Mouse (Mus musculus) G1E-ER4 (cell line): Measurements from ENCODE around the gene Hivep3. TPM values are rescaled to one million over a fixed set of nuclear protein-coding genes. Genes with fewer than 3 reads are reported as not detected.

Experiments
- GATA1 ChIP-seq: IDR thresholded peaks from one replicate; pipeline ENCODE4 v1.8.0; 2012; ENCODE audit warnings: low read length, inconsistent platforms
- polyA plus RNA-seq: library from polyadenylated mRNA; stranded (reverse); fragments of >175 nt; gene quantifications from 2 replicates; pipeline ENCODE4 v1.2.3, GENCODE M21; 2012

Gene Hivep3
- polyA plus RNA-seq, 1 experiment, result not detected

GRCm38 (mm10) chr4:119828996-119829395 is 95.4 kb downstream of the Hivep3 start:
- TF ChIP-seq GATA1, result no peak

GRCm38 (mm10) chr4:119833333-119833732 is 99.7 kb downstream of the Hivep3 start:
- TF ChIP-seq GATA1, result no peak

- TF ChIP-seq GATA1, result no peak
Measured at GRCm38 (mm10) chr4:119833884-119834283, 100.3 kb downstream of the Hivep3 start.

- no peak for TF ChIP-seq GATA1
Measured at GRCm38 (mm10) chr4:119836181-119836580, 102.6 kb downstream of the Hivep3 start.

GRCm38 (mm10) chr4:119837505-119838065 is 104.0 kb downstream of the Hivep3 start:
- TF ChIP-seq GATA1, result no peak

- no peak for TF ChIP-seq GATA1
Measured at GRCm38 (mm10) chr4:119838308-119838707, 104.7 kb downstream of the Hivep3 start.

- TF ChIP-seq GATA1, result no peak
Measured at GRCm38 (mm10) chr4:119843294-119843693, 109.7 kb downstream of the Hivep3 start.

- no peak for TF ChIP-seq GATA1
Measured at GRCm38 (mm10) chr4:119844267-119844666, 110.7 kb downstream of the Hivep3 start.

- TF ChIP-seq GATA1, result no peak
Measured at GRCm38 (mm10) chr4:119845596-119846161, 112.1 kb downstream of the Hivep3 start.

GRCm38 (mm10) chr4:119852483-119852882 is 118.9 kb downstream of the Hivep3 start:
- no peak for TF ChIP-seq GATA1

GRCm38 (mm10) chr4:119854307-119855144 is 120.9 kb downstream of the Hivep3 start:
- TF ChIP-seq GATA1, result no peak

- no peak for TF ChIP-seq GATA1
Measured at GRCm38 (mm10) chr4:119859454-119859853, 125.9 kb downstream of the Hivep3 start.

GRCm38 (mm10) chr4:119861001-119861400 is 127.4 kb downstream of the Hivep3 start:
- TF ChIP-seq GATA1, result no peak

GRCm38 (mm10) chr4:119865827-119866455 is 132.4 kb downstream of the Hivep3 start:
- no peak for TF ChIP-seq GATA1

GRCm38 (mm10) chr4:119867132-119867531 is 133.5 kb downstream of the Hivep3 start:
- no peak for TF ChIP-seq GATA1

- no peak for TF ChIP-seq GATA1
Measured at GRCm38 (mm10) chr4:119870411-119870810, 136.8 kb downstream of the Hivep3 start.

GRCm38 (mm10) chr4:119871441-119871840 is 137.9 kb downstream of the Hivep3 start:
- TF ChIP-seq GATA1, result no peak
